Mouse (Mus musculus): Measurements from ENCODE around the gene Tbrg1.

Tbrg1 gene

DNA sequence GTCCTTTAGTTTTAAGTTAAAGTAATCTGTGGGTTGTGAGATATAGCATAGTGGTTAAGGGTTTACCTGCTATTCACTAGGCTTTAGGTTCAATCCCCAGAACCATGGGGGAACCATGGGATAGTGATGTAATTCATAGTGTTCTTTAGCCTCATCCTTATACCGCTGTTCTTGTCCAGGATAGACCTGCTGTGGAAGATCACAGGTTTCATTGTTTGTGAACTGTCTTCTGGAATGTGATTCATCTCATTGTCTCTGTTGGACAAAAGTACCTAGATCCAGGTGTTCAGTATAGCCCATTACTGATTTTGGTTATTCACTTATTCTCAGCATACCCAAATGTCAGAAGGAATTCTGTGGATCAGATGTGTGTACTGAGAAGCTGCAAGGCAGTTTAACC is 29.8 kb downstream of the Tbrg1 start:
- Histone ChIP-seq H3K36me3 (ENCODE audit: insufficient read depth, low read length) (no peaks in the 10 kb centered on the region), H3K9me3 (ENCODE audit: low read length) (no peaks in the 10 kb centered on the region), H3K4me1 (replicated peaks; ENCODE audit: low read depth, low read length) (peaks cover 41% of the 10 kb centered on the region), H3K4me3 (replicated peaks; ENCODE audit: low read length) (no peak overlapping the region), H3K27me3 (ENCODE audit: insufficient read depth, low read length) (no peaks in the 10 kb centered on the region)
- TF ChIP-seq NANOG (IDR thresholded peaks at IDR 0.05; ENCODE audit: borderline replicate concordance, low read length) (peak; percentile 61), POU5F1 (IDR thresholded peaks at IDR 0.05; ENCODE audit: borderline replicate concordance, low read length) (no peak), CTCF (conservative IDR thresholded peaks at IDR 0.05; ENCODE audit: low read length) (no peak)

- Histone ChIP-seq H3K4me3 (replicated peaks; ENCODE audit: low read length) (no peak overlapping the region), H3K4me1 (replicated peaks; ENCODE audit: low read depth, low read length) (peaks cover 45% of the 10 kb centered on the region), H3K36me3 (ENCODE audit: insufficient read depth, low read length) (no peaks in the 10 kb centered on the region), H3K9me3 (ENCODE audit: low read length) (no peaks in the 10 kb centered on the region), H3K27me3 (ENCODE audit: insufficient read depth, low read length) (no peaks in the 10 kb centered on the region)
- no peak for TF ChIP-seq CTCF (conservative IDR thresholded peaks at IDR 0.05; ENCODE audit: low read length)
- TF ChIP-seq NANOG (IDR thresholded peaks at IDR 0.05; ENCODE audit: borderline replicate concordance, low read length), result no peak
- no peak for TF ChIP-seq POU5F1 (IDR thresholded peaks at IDR 0.05; ENCODE audit: borderline replicate concordance, low read length)
These were observed 31.0 kb downstream of the Tbrg1 start for GRCm38 (mm10) chr9:37626103-37626567.

DNA sequence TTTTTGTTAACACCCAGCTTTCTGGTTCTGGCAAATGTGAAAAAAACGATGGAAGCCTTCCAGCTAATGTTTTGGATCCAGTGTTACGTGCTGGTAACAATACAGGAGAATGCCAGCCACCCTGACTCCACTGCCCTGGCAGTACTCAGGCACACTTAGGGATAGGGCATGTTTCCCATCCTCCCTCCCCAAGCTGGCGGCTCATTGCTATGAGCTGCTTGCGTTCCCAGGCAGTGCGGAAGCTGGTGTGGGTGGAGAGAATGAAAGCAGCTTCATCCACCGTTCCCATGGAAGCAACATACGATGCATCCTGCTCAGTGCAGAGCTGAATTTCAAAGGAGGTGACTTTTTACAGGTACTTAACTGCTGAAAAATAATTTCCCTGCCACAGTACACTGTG is 31.5 kb downstream of the Tbrg1 start:
- no peaks in the 10 kb centered on the region for H3K36me3 ChIP-seq (ENCODE audit: insufficient read depth, low read length)
- H3K27me3 ChIP-seq (ENCODE audit: insufficient read depth, low read length), result no peaks in the 10 kb centered on the region
- peaks cover 47% of the 10 kb centered on the region for H3K4me1 ChIP-seq (replicated peaks; ENCODE audit: low read depth, low read length)
- H3K4me3 ChIP-seq (replicated peaks; ENCODE audit: low read length), result no peak overlapping the region
- no peaks in the 10 kb centered on the region for H3K9me3 ChIP-seq (ENCODE audit: low read length)
- TF ChIP-seq CTCF (conservative IDR thresholded peaks at IDR 0.05; ENCODE audit: low read length) (no peak), NANOG (IDR thresholded peaks at IDR 0.05; ENCODE audit: borderline replicate concordance, low read length) (no peak), POU5F1 (IDR thresholded peaks at IDR 0.05; ENCODE audit: borderline replicate concordance, low read length) (no peak)

GRCm38 (mm10) chr9:37625129-37625528 is 32.0 kb downstream of the Tbrg1 start:
- Histone ChIP-seq H3K27me3 (ENCODE audit: insufficient read depth, low read length) (no peaks in the 10 kb centered on the region), H3K36me3 (ENCODE audit: insufficient read depth, low read length) (no peaks in the 10 kb centered on the region), H3K4me3 (replicated peaks; ENCODE audit: low read length) (no peak overlapping the region), H3K4me1 (replicated peaks; ENCODE audit: low read depth, low read length) (peaks cover 47% of the 10 kb centered on the region), H3K9me3 (ENCODE audit: low read length) (no peaks in the 10 kb centered on the region)
- TF ChIP-seq NANOG (IDR thresholded peaks at IDR 0.05; ENCODE audit: borderline replicate concordance, low read length) (no peak), POU5F1 (IDR thresholded peaks at IDR 0.05; ENCODE audit: borderline replicate concordance, low read length) (no peak), CTCF (conservative IDR thresholded peaks at IDR 0.05; ENCODE audit: low read length) (no peak)

- TF ChIP-seq NANOG (IDR thresholded peaks at IDR 0.05; ENCODE audit: borderline replicate concordance, low read length), result no peak
- no peak for TF ChIP-seq POU5F1 (IDR thresholded peaks at IDR 0.05; ENCODE audit: borderline replicate concordance, low read length)
- no peak for TF ChIP-seq CTCF (conservative IDR thresholded peaks at IDR 0.05; ENCODE audit: low read length)
- Histone ChIP-seq H3K9me3 (ENCODE audit: low read length) (no peaks in the 10 kb centered on the region), H3K4me1 (replicated peaks; ENCODE audit: low read depth, low read length) (peaks cover 46% of the 10 kb centered on the region), H3K36me3 (ENCODE audit: insufficient read depth, low read length) (no peaks in the 10 kb centered on the region), H3K27me3 (ENCODE audit: insufficient read depth, low read length) (no peaks in the 10 kb centered on the region), H3K4me3 (replicated peaks; ENCODE audit: low read length) (no peak overlapping the region)
These were observed 32.6 kb downstream of the Tbrg1 start for GRCm38 (mm10) chr9:37624502-37624901.

- Histone ChIP-seq H3K36me3 (ENCODE audit: insufficient read depth, low read length) (no peaks in the 10 kb centered on the region), H3K4me1 (replicated peaks; ENCODE audit: low read depth, low read length) (peaks cover 40% of the 10 kb centered on the region), H3K9me3 (ENCODE audit: low read length) (no peaks in the 10 kb centered on the region), H3K27me3 (ENCODE audit: insufficient read depth, low read length) (no peaks in the 10 kb centered on the region), H3K4me3 (replicated peaks; ENCODE audit: low read length) (no peak overlapping the region)
- TF ChIP-seq POU5F1 (IDR thresholded peaks at IDR 0.05; ENCODE audit: borderline replicate concordance, low read length) (no peak), CTCF (conservative IDR thresholded peaks at IDR 0.05; ENCODE audit: low read length) (no peak), NANOG (IDR thresholded peaks at IDR 0.05; ENCODE audit: borderline replicate concordance, low read length) (no peak)
These were observed 33.1 kb downstream of the Tbrg1 start for GRCm38 (mm10) chr9:37623981-37624380.

DNA sequence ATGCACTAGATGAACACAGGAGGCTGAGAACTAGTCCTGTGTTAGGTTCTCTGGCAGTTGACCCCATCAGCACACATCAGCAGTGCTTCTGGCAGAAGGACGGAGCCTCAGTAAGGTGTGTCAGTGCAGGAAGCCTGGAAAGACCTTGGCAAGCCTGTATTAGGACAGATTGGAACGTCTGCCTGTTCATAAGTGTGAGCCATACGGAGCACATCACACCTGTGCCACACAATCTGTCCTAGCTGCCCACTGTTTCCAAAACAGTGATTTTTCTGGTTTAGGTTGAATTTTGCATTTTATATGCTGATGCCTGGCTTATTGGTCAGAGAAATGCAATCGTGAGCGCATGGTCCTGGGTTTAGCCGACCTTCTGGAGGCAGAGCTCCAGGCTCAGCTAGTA is 35.8 kb downstream of the Tbrg1 start:
- Histone ChIP-seq H3K4me1 (replicated peaks; ENCODE audit: low read depth, low read length) (peaks cover 19% of the 10 kb centered on the region), H3K27me3 (ENCODE audit: insufficient read depth, low read length) (no peaks in the 10 kb centered on the region), H3K9me3 (ENCODE audit: low read length) (no peaks in the 10 kb centered on the region), H3K4me3 (replicated peaks; ENCODE audit: low read length) (no peak overlapping the region), H3K36me3 (ENCODE audit: insufficient read depth, low read length) (no peaks in the 10 kb centered on the region)
- TF ChIP-seq POU5F1 (IDR thresholded peaks at IDR 0.05; ENCODE audit: borderline replicate concordance, low read length), result no peak
- TF ChIP-seq NANOG (IDR thresholded peaks at IDR 0.05; ENCODE audit: borderline replicate concordance, low read length), result no peak
- no peak for TF ChIP-seq CTCF (conservative IDR thresholded peaks at IDR 0.05; ENCODE audit: low read length)

GRCm38 (mm10) chr9:37616770-37617169 is 40.3 kb downstream of the Tbrg1 start:
- no peaks in the 10 kb centered on the region for H3K36me3 ChIP-seq (ENCODE audit: insufficient read depth, low read length)
- no peaks in the 10 kb centered on the region for H3K9me3 ChIP-seq (ENCODE audit: low read length)
- H3K4me3 ChIP-seq (replicated peaks; ENCODE audit: low read length), result no peak overlapping the region
- TF ChIP-seq POU5F1 (IDR thresholded peaks at IDR 0.05; ENCODE audit: borderline replicate concordance, low read length), result no peak
- peak; percentile 27 for TF ChIP-seq CTCF (conservative IDR thresholded peaks at IDR 0.05; ENCODE audit: low read length)
- peaks cover 27% of the 10 kb centered on the region for H3K4me1 ChIP-seq (replicated peaks; ENCODE audit: low read depth, low read length)
- no peaks in the 10 kb centered on the region for H3K27me3 ChIP-seq (ENCODE audit: insufficient read depth, low read length)

- no peaks in the 10 kb centered on the region for H3K9me3 ChIP-seq (ENCODE audit: low read length)
- no peak for TF ChIP-seq CTCF (conservative IDR thresholded peaks at IDR 0.05; ENCODE audit: low read length)
- no peak for TF ChIP-seq POU5F1 (IDR thresholded peaks at IDR 0.05; ENCODE audit: borderline replicate concordance, low read length)
- TF ChIP-seq NANOG (IDR thresholded peaks at IDR 0.05; ENCODE audit: borderline replicate concordance, low read length), result no peak
- H3K4me1 ChIP-seq (replicated peaks; ENCODE audit: low read depth, low read length), result peaks cover 21% of the 10 kb centered on the region
- H3K4me3 ChIP-seq (replicated peaks; ENCODE audit: low read length), result no peak overlapping the region
- no peaks in the 10 kb centered on the region for H3K36me3 ChIP-seq (ENCODE audit: insufficient read depth, low read length)
- H3K27me3 ChIP-seq (ENCODE audit: insufficient read depth, low read length), result no peaks in the 10 kb centered on the region
These were observed 41.9 kb downstream of the Tbrg1 start for GRCm38 (mm10) chr9:37615220-37615619.
